In the genomic region with DNA sequence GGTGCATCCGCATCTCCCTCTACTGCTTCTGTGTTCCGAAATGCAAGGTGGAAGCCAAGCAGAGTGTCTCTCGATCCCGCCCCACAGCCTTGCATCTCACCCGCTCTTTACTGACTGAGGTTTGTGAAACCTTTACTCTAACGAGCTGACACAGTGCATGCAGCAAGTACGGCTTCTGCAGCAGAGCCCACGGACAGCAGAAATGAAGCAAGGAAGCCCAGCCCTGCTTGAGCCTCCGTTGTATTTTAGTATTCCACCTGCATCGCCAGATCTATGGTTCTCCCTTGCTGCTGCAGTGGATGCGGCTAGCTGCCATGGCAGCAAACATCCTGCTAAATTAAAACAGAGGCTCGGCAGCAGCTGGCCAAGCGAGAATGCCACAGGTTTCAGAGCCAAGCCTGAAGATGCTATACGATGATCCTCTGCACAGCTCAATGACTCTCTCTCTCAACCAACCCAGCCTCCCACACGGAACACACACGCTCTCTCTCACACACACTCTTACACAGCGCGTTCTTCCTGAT, we compare ENCODE assay signal across 9 mouse cellular contexts.
A peak's percentile ranks its signal among the peaks of the same experiment; 100 is the strongest.
DNase-seq lines count a peak whose midpoint lies in the region; ATAC-seq and TF ChIP-seq lines count a peak whose summit lies in the region.
"Had no signal": no experiment of that assay in that cellular context is flagged by ENCODE, and none has a peak within 500 bp of the region (broad histone marks: within the 10 kb centered on the region; RNA-seq: fewer than 3 reads in every experiment).

No protein-coding gene starts in this region.

- intact Hi-C loops in heart, adult 2 months (cut with DNase I), result no loop called here

- peak overlapping the region; percentile 53 for H3K4me2 ChIP-seq in heart, embryonic 11.5 days
- peak overlapping the region; percentile 63 for H3K4me2 ChIP-seq in hindbrain, embryonic 13.5 days
- peak overlapping the region; percentile 22; the same call in 1 of the 2 replicates for H3K4me2 ChIP-seq in limb, embryonic 15.5 days

- no peaks in the 10 kb centered on the region for H3K9me3 ChIP-seq in heart, embryonic 11.5 days (replicated peaks; ENCODE audit: control insufficient read depth, low read length)
- H3K9me3 ChIP-seq in hindbrain, embryonic 13.5 days, result no peaks in the 10 kb centered on the region
- no peaks in the 10 kb centered on the region for H3K9me3 ChIP-seq in limb, embryonic 15.5 days

- ATAC-seq in heart, embryonic 11.5 days (replicated peaks; ENCODE audit: insufficient number of reproducible peaks, low FRiP score, low TSS enrichment), result no peak
- peak; percentile 90 for ATAC-seq in hindbrain, embryonic 13.5 days (ENCODE audit: low FRiP score)
- ATAC-seq in limb, embryonic 15.5 days (ENCODE audit: insufficient number of reproducible peaks, low FRiP score, low TSS enrichment, low read depth), result no peak

- 37% methylated on average over 18 of the region's 18 CpGs for WGBS in heart, embryonic 11.5 days (ENCODE audit: insufficient replicate concordance)
- WGBS in heart, adult 2 months, result 50% methylated on average over 18 of the region's 18 CpGs
- 11% methylated on average over 18 of the region's 18 CpGs for WGBS in hindbrain, embryonic 13.5 days
- 34% methylated on average over 18 of the region's 18 CpGs for WGBS in limb, embryonic 15.5 days

- H3K27ac ChIP-seq in heart, embryonic 11.5 days (ENCODE audit: low read depth, low read length), result no peak overlapping the region
- H3K27ac ChIP-seq in heart, adult 2 months, result no peak overlapping the region
- H3K27ac ChIP-seq in hindbrain, embryonic 13.5 days, result peak overlapping the region; percentile 84
- H3K27ac ChIP-seq in limb, embryonic 15.5 days, result no peak overlapping the region

- no peak for TF ChIP-seq POLR2A in heart, adult 2 months (IDR thresholded peaks at IDR 0.05; ENCODE audit: insufficient read depth, low read depth, low read length)

- no peak for TF ChIP-seq EP300 in heart, adult 2 months (IDR thresholded peaks at IDR 0.05; ENCODE audit: insufficient read depth, low read depth, low read length)

- H3K79me2 ChIP-seq in heart, adult 2 months (replicated peaks; ENCODE audit: control insufficient read depth, insufficient read depth, low read length), result no peaks in the 10 kb centered on the region

- no peaks in the 10 kb centered on the region for H3K4me1 ChIP-seq in heart, embryonic 11.5 days (ENCODE audit: control insufficient read depth, insufficient read depth, low read length)
- no peaks in the 10 kb centered on the region for H3K4me1 ChIP-seq in heart, adult 2 months (ENCODE audit: control insufficient read depth, insufficient read depth, low read length)
- H3K4me1 ChIP-seq in hindbrain, embryonic 13.5 days (replicated peaks), result peaks cover 28% of the 10 kb centered on the region
- peaks cover 6% of the 10 kb centered on the region; the same call in 1 of the 2 replicates for H3K4me1 ChIP-seq in limb, embryonic 15.5 days

- DNase-seq in heart, adult 2 months, result no peak
- DNase-seq in cerebellum, postnatal 36 days, result peak; percentile 36 to 46
- DNase-seq in urinary bladder, adult 18-20 months (ENCODE audit: low spot score in 2 of 2), result no peak
- DNase-seq in spleen, postnatal 10 days (ENCODE audit: low spot score in 2 of 2), result no peak
- DNase-seq in lung, adult 18-20 months, result no peak

- H3K36me3 ChIP-seq in heart, embryonic 11.5 days (ENCODE audit: control insufficient read depth, insufficient read depth, low read length), result no peaks in the 10 kb centered on the region
- H3K36me3 ChIP-seq in heart, adult 2 months (ENCODE audit: control insufficient read depth, insufficient read depth, low read length), result no peaks in the 10 kb centered on the region; the same call in 1 of the 2 replicates
- no peaks in the 10 kb centered on the region for H3K36me3 ChIP-seq in hindbrain, embryonic 13.5 days
- no peaks in the 10 kb centered on the region for H3K36me3 ChIP-seq in limb, embryonic 15.5 days

- no peak overlapping the region for H3K9ac ChIP-seq in heart, embryonic 11.5 days (ENCODE audit: low read depth, low read length)
- H3K9ac ChIP-seq in heart, adult 2 months (ENCODE audit: low read depth, low read length), result no peak overlapping the region
- peak overlapping the region; percentile 69 for H3K9ac ChIP-seq in hindbrain, embryonic 13.5 days
- no peak overlapping the region for H3K9ac ChIP-seq in limb, embryonic 15.5 days

- H3K27me3 ChIP-seq in heart, embryonic 11.5 days (ENCODE audit: control insufficient read depth, insufficient read depth, low read length), result no peaks in the 10 kb centered on the region
- H3K27me3 ChIP-seq in heart, adult 2 months (ENCODE audit: control insufficient read depth, insufficient read depth, low read length), result no peaks in the 10 kb centered on the region
- H3K27me3 ChIP-seq in hindbrain, embryonic 13.5 days, result no peaks in the 10 kb centered on the region
- no peaks in the 10 kb centered on the region for H3K27me3 ChIP-seq in limb, embryonic 15.5 days

- H3K4me3 ChIP-seq in heart, embryonic 11.5 days (ENCODE audit: low read depth, low read length), result peak overlapping the region; percentile 8; the same call in 1 of the 2 replicates
- no peak overlapping the region for H3K4me3 ChIP-seq in heart, adult 2 months
- H3K4me3 ChIP-seq in hindbrain, embryonic 13.5 days, result peak overlapping the region; percentile 41
- H3K4me3 ChIP-seq in limb, embryonic 15.5 days, result no peak overlapping the region
- H3K4me3 ChIP-seq: myocyte had no signal

- TF ChIP-seq CTCF in heart, adult 2 months (IDR thresholded peaks at IDR 0.05), result no peak

Comparison
In these comparisons a context has a peak if more than half of its experiments do, and no peak if none do; other contexts are left out.
1. H3K4me3 ChIP-seq: peak in heart, embryonic 11.5 days (single experiment) and hindbrain, embryonic 13.5 days (single experiment); none in heart, adult 2 months (single experiment) and limb, embryonic 15.5 days (single experiment).
2. DNase-seq: peak in cerebellum, postnatal 36 days (2 of 2); none in heart, adult 2 months (0 of 2), urinary bladder, adult 18-20 months (0 of 2), spleen, postnatal 10 days (0 of 2) and lung, adult 18-20 months (0 of 2).
3. Peak in every context shown above with its lines, with median percentiles within 50 percentile points of each other: H3K4me2 ChIP-seq.